Mouse (Mus musculus): Measurements from ENCODE around the gene Fars2. TPM values are rescaled to one million over a fixed set of nuclear protein-coding genes. Genes with fewer than 3 reads are reported as not detected.

The Fars2 gene
- polyA plus RNA-seq, 1 experiment from 2014 or later: 31.7 TPM

DNA sequence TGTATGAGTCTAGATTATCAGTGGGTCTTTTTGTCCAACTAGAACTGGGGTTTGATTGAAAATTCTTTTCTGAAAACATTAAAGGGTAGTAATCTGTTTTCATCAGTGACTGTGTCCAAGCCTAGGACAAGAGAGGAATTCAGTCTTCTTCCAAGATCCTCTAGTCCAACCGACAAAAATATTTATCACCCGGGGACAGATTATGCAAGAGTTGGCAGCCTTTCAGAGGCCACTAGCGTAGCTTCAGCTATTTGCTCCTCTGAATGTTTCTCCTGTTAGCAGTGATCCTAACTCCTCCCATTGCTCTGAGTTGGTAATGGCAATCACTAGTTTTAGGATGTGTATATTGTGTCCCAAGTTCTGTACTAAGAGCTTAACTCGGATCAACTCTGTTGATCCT, 380.1 kb downstream of the Fars2 start:
- 72% methylated on average over 4 of the region's 4 CpGs for WGBS
- Histone ChIP-seq H3K9me3 (ENCODE audit: control insufficient read depth, low read length) (no peaks in the 10 kb centered on the region), H3K27me3 (ENCODE audit: control insufficient read depth, insufficient read depth, low read length) (no peaks in the 10 kb centered on the region), H3K4me1 (ENCODE audit: control insufficient read depth, insufficient read depth, low read length) (no peaks in the 10 kb centered on the region), H3K27ac (ENCODE audit: low read depth, low read length) (no peak overlapping the region), H3K36me3 (ENCODE audit: control insufficient read depth, insufficient read depth, low read length) (no peaks in the 10 kb centered on the region), H3K4me3 (ENCODE audit: low read length) (no peak overlapping the region), H3K9ac (ENCODE audit: low read depth, low read length) (no peak overlapping the region), H3K4me2 (replicated peaks; ENCODE audit: low read depth, low read length) (no peak overlapping the region)
- ATAC-seq (ENCODE audit: low FRiP score, low TSS enrichment): no peak

DNA sequence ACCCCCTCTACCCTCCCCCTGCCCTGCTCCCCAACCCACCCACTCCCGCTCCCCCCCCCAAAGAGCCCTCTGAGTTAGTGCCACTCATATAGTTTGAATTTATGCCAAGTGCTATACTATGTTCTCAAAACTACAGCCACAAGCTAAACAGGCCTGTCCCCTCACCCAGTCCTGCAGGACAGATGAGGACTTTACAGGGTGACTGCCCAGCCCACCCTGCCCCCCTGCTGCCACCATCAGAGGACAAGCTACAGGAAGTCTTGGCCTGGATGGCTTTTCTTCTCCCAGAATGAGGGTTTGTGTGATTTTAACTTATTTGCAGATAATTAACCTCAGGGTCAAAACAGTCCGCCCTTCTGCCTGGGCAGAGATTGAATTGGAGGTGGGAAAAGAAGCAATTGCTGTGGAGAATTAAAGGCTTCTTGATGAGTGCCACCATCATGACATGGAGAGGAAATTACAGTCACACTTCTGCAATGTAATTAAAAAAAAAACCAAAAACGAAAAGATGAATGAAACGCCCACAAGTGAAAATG, 383.2 kb downstream of the Fars2 start:
- Histone ChIP-seq H3K4me2 (replicated peaks; ENCODE audit: low read depth, low read length) (no peak overlapping the region), H3K27ac (ENCODE audit: low read depth, low read length) (no peak overlapping the region), H3K4me3 (ENCODE audit: low read length) (no peak overlapping the region), H3K9ac (ENCODE audit: low read depth, low read length) (no peak overlapping the region), H3K9me3 (ENCODE audit: control insufficient read depth, low read length) (no peaks in the 10 kb centered on the region), H3K4me1 (ENCODE audit: control insufficient read depth, insufficient read depth, low read length) (no peaks in the 10 kb centered on the region), H3K36me3 (ENCODE audit: control insufficient read depth, insufficient read depth, low read length) (no peaks in the 10 kb centered on the region), H3K27me3 (ENCODE audit: control insufficient read depth, insufficient read depth, low read length) (no peaks in the 10 kb centered on the region)
- ATAC-seq (ENCODE audit: low FRiP score, low TSS enrichment): no peak
- 57% methylated on average over 4 of the region's 4 CpGs for WGBS

DNA sequence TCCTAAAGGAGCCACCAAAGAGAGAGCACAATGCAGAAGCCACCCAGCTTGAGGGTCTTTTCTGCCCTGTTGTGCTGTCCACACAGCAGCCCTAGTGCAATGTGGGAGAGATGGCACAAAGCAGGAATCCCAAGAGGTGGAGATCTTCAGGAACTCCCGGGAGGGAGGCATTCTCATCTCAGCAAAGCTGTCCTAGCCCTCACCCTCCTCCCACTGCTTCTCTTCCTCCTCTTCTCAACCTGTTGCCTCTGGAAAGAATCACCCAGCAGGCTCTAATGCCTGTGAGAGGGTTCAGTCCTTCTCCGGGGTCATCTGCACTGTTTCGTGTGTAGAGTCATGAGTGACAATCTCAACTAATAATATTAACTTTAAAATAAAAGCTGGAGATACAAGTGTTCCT, 386.3 kb downstream of the Fars2 start:
- Histone ChIP-seq H3K27me3 (ENCODE audit: control insufficient read depth, insufficient read depth, low read length) (no peaks in the 10 kb centered on the region), H3K27ac (ENCODE audit: low read depth, low read length) (no peak overlapping the region), H3K4me3 (ENCODE audit: low read length) (no peak overlapping the region), H3K4me1 (ENCODE audit: control insufficient read depth, insufficient read depth, low read length) (no peaks in the 10 kb centered on the region), H3K36me3 (ENCODE audit: control insufficient read depth, insufficient read depth, low read length) (no peaks in the 10 kb centered on the region), H3K4me2 (replicated peaks; ENCODE audit: low read depth, low read length) (no peak overlapping the region), H3K9ac (ENCODE audit: low read depth, low read length) (no peak overlapping the region), H3K9me3 (ENCODE audit: control insufficient read depth, low read length) (no peaks in the 10 kb centered on the region)
- no peak for ATAC-seq (ENCODE audit: low FRiP score, low TSS enrichment)
- 88% methylated on average over 3 of the region's 3 CpGs for WGBS

DNA sequence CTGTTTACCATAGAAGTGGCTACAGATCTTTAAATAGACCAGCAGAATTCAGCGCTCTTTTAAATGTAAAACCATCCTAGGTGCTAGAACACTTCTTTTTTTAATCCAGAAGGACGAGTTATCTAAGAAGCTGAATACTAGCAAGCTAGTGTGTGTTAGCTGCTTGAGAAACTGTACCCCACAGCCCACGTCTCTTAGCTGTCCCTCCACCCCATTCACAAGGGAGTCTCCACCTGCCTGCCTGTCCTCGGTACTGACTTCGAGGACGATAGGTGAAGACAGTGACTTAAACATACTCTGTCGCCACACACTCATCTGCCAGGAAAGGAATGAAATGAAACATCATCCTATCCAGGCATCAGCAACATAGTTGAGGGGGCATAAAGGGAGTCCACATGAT, 386.8 kb downstream of the Fars2 start:
- H3K36me3 ChIP-seq (ENCODE audit: control insufficient read depth, insufficient read depth, low read length): no peaks in the 10 kb centered on the region
- H3K27me3 ChIP-seq (ENCODE audit: control insufficient read depth, insufficient read depth, low read length): no peaks in the 10 kb centered on the region
- 89% methylated on average over 7 of the region's 7 CpGs for WGBS
- no peak overlapping the region for H3K4me3 ChIP-seq (ENCODE audit: low read length)
- H3K9me3 ChIP-seq (ENCODE audit: control insufficient read depth, low read length): no peaks in the 10 kb centered on the region
- ATAC-seq (ENCODE audit: low FRiP score, low TSS enrichment): no peak
- no peak overlapping the region for H3K9ac ChIP-seq (ENCODE audit: low read depth, low read length)
- no peaks in the 10 kb centered on the region for H3K4me1 ChIP-seq (ENCODE audit: control insufficient read depth, insufficient read depth, low read length)
- H3K4me2 ChIP-seq (replicated peaks; ENCODE audit: low read depth, low read length): no peak overlapping the region
- H3K27ac ChIP-seq (ENCODE audit: low read depth, low read length): no peak overlapping the region

DNA sequence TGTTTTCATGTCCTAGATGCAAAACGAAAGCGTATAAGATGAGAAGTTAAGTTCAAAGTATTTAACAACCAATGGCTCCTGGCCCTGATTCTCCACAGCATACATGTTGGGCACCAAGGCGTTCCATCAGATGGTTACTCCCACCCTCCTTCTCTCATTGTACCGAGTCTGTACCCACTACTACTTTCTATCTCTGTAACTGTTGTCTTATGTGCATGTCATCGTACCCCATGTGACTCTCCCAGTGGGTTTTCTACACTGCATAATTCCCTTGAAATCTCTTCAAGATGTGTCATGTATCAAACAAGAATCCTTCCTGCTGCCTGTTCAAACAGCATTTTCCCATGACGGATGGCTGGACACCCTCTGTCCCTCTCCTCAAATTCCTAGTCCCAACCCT, 388.5 kb downstream of the Fars2 start:
- no peak overlapping the region for H3K9ac ChIP-seq (ENCODE audit: low read depth, low read length)
- no peak overlapping the region for H3K4me2 ChIP-seq (replicated peaks; ENCODE audit: low read depth, low read length)
- no peaks in the 10 kb centered on the region for H3K36me3 ChIP-seq (ENCODE audit: control insufficient read depth, insufficient read depth, low read length)
- no peaks in the 10 kb centered on the region for H3K27me3 ChIP-seq (ENCODE audit: control insufficient read depth, insufficient read depth, low read length)
- H3K4me1 ChIP-seq (ENCODE audit: control insufficient read depth, insufficient read depth, low read length): no peaks in the 10 kb centered on the region
- WGBS: 90% methylated on average over 6 of the region's 6 CpGs
- no peak for ATAC-seq (ENCODE audit: low FRiP score, low TSS enrichment)
- H3K4me3 ChIP-seq (ENCODE audit: low read length): no peak overlapping the region
- H3K9me3 ChIP-seq (ENCODE audit: control insufficient read depth, low read length): no peaks in the 10 kb centered on the region
- no peak overlapping the region for H3K27ac ChIP-seq (ENCODE audit: low read depth, low read length)

DNA sequence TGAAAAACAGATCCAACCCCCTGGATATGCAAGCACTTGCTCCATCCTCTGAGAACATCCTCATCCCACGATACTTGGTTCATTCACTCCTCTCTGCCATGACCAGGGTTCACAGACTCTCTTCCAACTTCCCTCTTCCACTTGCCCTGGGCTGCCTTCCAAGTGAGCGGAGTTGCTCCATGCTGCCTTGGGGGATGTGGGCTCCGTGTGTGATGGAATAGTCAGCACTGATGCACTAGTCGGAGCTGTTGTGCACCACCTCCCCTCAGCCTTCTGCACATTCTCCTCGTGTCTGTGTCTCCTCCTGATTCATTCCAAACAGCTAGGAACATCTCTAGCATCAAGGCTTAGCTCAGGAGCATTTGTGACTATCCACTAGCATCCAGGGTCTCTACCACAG, 389.1 kb downstream of the Fars2 start:
- no peak overlapping the region for H3K27ac ChIP-seq (ENCODE audit: low read depth, low read length)
- WGBS: 85% methylated on average over 5 of the region's 5 CpGs
- H3K9me3 ChIP-seq (ENCODE audit: control insufficient read depth, low read length): no peaks in the 10 kb centered on the region
- H3K36me3 ChIP-seq (ENCODE audit: control insufficient read depth, insufficient read depth, low read length): no peaks in the 10 kb centered on the region
- no peak overlapping the region for H3K9ac ChIP-seq (ENCODE audit: low read depth, low read length)
- ATAC-seq (ENCODE audit: low FRiP score, low TSS enrichment): no peak
- H3K27me3 ChIP-seq (ENCODE audit: control insufficient read depth, insufficient read depth, low read length): no peaks in the 10 kb centered on the region
- no peak overlapping the region for H3K4me2 ChIP-seq (replicated peaks; ENCODE audit: low read depth, low read length)
- no peaks in the 10 kb centered on the region for H3K4me1 ChIP-seq (ENCODE audit: control insufficient read depth, insufficient read depth, low read length)
- H3K4me3 ChIP-seq (ENCODE audit: low read length): no peak overlapping the region

DNA sequence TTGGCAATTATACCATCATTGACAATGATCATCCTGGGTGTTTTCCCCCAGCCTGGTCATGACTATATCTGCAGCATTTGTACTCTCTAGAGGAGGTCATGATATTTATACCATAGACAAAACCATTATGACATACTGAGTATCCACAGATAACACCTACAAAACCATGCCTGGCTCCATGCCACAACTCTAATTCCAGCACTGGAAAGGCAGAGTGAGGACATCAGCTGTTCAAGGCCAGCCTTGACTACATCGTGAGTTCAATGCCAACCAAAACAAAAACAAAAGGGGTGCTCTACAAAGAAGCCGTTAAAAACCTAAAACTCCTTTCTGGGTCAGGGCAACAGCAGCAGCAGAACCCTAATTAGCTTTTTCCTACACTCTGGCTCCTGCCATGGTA, 392.9 kb downstream of the Fars2 start:
- H3K4me1 ChIP-seq (ENCODE audit: control insufficient read depth, insufficient read depth, low read length): no peaks in the 10 kb centered on the region
- WGBS: 65% methylated on average over 2 of the region's 2 CpGs
- no peak overlapping the region for H3K9ac ChIP-seq (ENCODE audit: low read depth, low read length)
- no peaks in the 10 kb centered on the region for H3K36me3 ChIP-seq (ENCODE audit: control insufficient read depth, insufficient read depth, low read length)
- H3K4me2 ChIP-seq (replicated peaks; ENCODE audit: low read depth, low read length): no peak overlapping the region
- H3K27me3 ChIP-seq (ENCODE audit: control insufficient read depth, insufficient read depth, low read length): no peaks in the 10 kb centered on the region
- H3K27ac ChIP-seq (ENCODE audit: low read depth, low read length): no peak overlapping the region
- H3K4me3 ChIP-seq (ENCODE audit: low read length): no peak overlapping the region
- no peak for ATAC-seq (ENCODE audit: low FRiP score, low TSS enrichment)
- H3K9me3 ChIP-seq (ENCODE audit: control insufficient read depth, low read length): no peaks in the 10 kb centered on the region

DNA sequence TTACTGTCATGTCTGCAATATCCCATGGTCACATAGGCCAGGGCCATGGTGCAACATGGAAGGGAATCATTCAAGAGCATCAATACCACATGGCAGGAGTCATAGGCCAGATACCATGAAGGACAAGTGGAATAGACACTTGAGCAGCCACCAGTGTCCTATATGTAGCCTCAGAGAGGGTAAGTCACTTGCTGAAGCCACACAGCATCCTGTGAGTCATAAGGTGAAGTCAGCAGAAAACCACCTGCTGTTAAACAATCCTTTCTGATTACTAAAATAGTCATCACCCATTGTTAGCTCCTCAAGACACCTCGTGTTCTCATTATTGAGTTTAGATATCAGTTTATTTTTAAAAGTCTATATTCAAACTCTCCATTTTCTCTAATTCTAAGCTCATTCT, 395.9 kb downstream of the Fars2 start:
- 84% methylated on average over 1 of the region's 1 CpGs for WGBS
- no peak for ATAC-seq (ENCODE audit: low FRiP score, low TSS enrichment)
- H3K9me3 ChIP-seq (ENCODE audit: control insufficient read depth, low read length): no peaks in the 10 kb centered on the region

DNA sequence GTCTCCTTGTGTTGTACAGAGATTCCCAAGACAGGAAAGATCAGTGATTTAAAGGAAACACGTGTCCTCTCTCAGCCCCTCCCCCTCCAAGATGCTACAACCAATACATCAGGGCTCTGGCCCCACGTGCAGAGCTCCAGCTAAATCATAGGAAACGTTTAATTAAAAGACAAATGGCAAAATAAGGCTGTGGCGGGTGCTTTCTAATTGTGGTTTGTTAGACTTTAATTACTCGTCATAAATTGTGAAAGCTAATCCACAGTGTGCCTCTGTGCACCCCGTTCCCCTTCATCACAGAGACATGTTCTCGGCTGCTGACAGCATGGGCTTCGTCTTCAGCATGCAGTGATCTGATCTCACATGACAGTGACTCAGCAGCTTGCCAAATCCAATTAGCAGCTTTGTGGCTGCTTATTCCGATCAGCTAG, 400.9 kb downstream of the Fars2 start:
- Histone ChIP-seq H3K4me1 (ENCODE audit: control insufficient read depth, insufficient read depth, low read length) (0 out of 2 replicates have a peak, but pooled peaks cover 4% of the 10 kb centered on the region), H3K27me3 (ENCODE audit: control insufficient read depth, insufficient read depth, low read length) (no peaks in the 10 kb centered on the region), H3K27ac (ENCODE audit: low read depth, low read length) (no peak overlapping the region), H3K9ac (ENCODE audit: low read depth, low read length) (no peak overlapping the region), H3K36me3 (ENCODE audit: control insufficient read depth, insufficient read depth, low read length) (no peaks in the 10 kb centered on the region), H3K4me3 (ENCODE audit: low read length) (no peak overlapping the region), H3K9me3 (ENCODE audit: control insufficient read depth, low read length) (no peaks in the 10 kb centered on the region), H3K4me2 (replicated peaks; ENCODE audit: low read depth, low read length) (no peak overlapping the region)
- ATAC-seq (ENCODE audit: low FRiP score, low TSS enrichment): peak; percentile 66; the same call in 1 of the 2 replicates
- WGBS: 28% methylated on average over 9 of the region's 9 CpGs

More for the DNA sequence above, 395.9 kb downstream of the Fars2 start:
- no peak overlapping the region for H3K4me3 ChIP-seq (ENCODE audit: low read length)
- H3K9ac ChIP-seq (ENCODE audit: low read depth, low read length): no peak overlapping the region
- no peak overlapping the region for H3K4me2 ChIP-seq (replicated peaks; ENCODE audit: low read depth, low read length)
- H3K36me3 ChIP-seq (ENCODE audit: control insufficient read depth, insufficient read depth, low read length): no peaks in the 10 kb centered on the region
- H3K27ac ChIP-seq (ENCODE audit: low read depth, low read length): no peak overlapping the region
- no peaks in the 10 kb centered on the region for H3K27me3 ChIP-seq (ENCODE audit: control insufficient read depth, insufficient read depth, low read length)
- H3K4me1 ChIP-seq (ENCODE audit: control insufficient read depth, insufficient read depth, low read length): 0 out of 2 replicates have a peak, but pooled peaks cover 3% of the 10 kb centered on the region
